Mouse (Mus musculus): Measurements from ENCODE around the gene Slc35f4. TPM values are rescaled to one million over a fixed set of nuclear protein-coding genes. Genes with fewer than 3 reads are reported as not detected.

Gene Slc35f4
- polyA plus RNA-seq, 1 experiment, result not detected

DNA sequence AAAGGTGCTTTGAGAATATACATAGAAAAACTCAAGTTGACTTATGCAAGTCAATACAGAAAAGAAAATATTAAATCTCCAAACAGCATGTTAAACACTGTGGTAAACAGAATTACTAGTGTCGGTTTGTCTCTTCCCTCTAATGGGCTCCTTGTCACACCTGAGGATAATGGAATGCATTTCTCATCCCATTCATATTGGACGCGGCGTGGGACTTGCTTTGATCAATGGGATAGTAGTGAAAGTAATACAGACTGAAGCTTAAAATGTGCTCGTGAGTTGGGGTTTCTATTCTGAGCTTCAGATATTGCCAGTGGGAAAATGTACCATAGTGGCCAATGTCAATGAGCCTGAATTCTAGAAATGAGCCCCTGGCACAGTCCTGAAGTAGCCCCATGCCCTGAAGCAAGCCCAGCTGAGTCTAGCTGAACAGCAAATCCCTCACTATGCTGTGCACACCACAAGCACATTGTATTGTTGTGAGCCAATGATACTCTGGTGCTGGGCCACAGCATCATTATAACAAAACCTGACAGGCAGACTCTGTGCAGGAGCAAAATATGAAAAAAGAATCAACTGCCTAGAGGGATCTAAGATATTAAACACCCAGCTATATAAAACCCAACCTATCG is 71.4 kb downstream of the Slc35f4 start:
- Histone ChIP-seq H3K36me3 (ENCODE audit: control insufficient read depth, insufficient read depth, low read length) (no peaks in the 10 kb centered on the region), H3K4me1 (ENCODE audit: control insufficient read depth, insufficient read depth, insufficient read length) (no peaks in the 10 kb centered on the region), H3K4me3 (ENCODE audit: extremely low read depth, insufficient read depth, insufficient read length) (no peak overlapping the region), H3K27ac (ENCODE audit: insufficient read depth, low read length) (no peak overlapping the region), H3K27me3 (ENCODE audit: control insufficient read depth, insufficient read depth, low read length) (no peaks in the 10 kb centered on the region)
- TF ChIP-seq CTCF (IDR thresholded peaks at IDR 0.05; ENCODE audit: extremely low read depth, insufficient read depth, insufficient read length, insufficient replicate concordance) (no peak), POLR2A (IDR thresholded peaks at IDR 0.05; ENCODE audit: low read depth, low read length) (no peak)
- 89% methylated on average over 6 of the region's 6 CpGs for WGBS
- no peak for DNase-seq (ENCODE audit: low read depth in 1 of 2, low spot score in 2 of 2)

DNA sequence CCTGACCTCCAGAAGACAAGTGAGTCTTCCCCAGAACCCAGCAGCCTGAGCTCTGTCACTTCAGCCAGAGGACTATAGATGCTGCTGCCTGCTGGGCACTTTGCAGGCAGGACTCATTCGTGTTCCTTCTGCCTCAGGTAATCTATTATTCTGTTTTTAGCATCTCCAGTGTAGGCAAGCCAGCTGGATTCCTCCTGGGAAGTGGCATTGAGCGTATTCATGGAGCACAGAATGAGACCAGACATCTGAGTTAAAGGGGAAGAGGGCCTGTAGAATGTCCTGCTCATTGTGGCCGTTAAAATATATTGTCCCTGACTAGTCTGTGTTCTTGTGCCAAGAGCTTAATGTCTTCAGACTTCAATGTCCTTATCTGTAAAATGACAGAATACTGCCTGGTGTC is 72.1 kb downstream of the Slc35f4 start:
- Histone ChIP-seq H3K27ac (ENCODE audit: insufficient read depth, low read length) (no peak overlapping the region), H3K27me3 (ENCODE audit: control insufficient read depth, insufficient read depth, low read length) (no peaks in the 10 kb centered on the region), H3K4me3 (ENCODE audit: extremely low read depth, insufficient read depth, insufficient read length) (no peak overlapping the region), H3K36me3 (ENCODE audit: control insufficient read depth, insufficient read depth, low read length) (no peaks in the 10 kb centered on the region), H3K4me1 (ENCODE audit: control insufficient read depth, insufficient read depth, insufficient read length) (no peaks in the 10 kb centered on the region)
- WGBS, result 66% methylated on average over 3 of the region's 3 CpGs
- DNase-seq (ENCODE audit: low read depth in 1 of 2, low spot score in 2 of 2), result no peak
- TF ChIP-seq CTCF (IDR thresholded peaks at IDR 0.05; ENCODE audit: extremely low read depth, insufficient read depth, insufficient read length, insufficient replicate concordance) (no peak), POLR2A (IDR thresholded peaks at IDR 0.05; ENCODE audit: low read depth, low read length) (no peak)

DNA sequence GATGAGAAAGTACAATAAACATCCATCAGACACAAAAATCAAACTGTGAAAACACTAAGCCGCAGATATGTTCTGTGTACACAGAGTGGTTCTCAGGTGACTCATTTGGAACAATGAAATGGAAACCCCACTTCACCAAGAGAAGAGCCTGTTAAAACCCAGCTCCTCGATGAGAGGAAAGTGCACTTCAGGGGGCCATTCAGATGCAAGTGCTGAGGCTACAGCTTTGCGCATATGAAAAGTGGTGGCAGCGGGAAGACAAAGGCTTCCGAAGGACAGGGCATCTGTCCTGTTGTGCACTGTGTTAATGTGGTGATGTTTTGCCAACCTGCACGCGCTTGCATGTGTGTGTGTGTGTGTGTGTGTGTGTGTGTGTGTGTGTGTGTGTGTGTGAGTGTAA is 78.2 kb downstream of the Slc35f4 start:
- Histone ChIP-seq H3K36me3 (ENCODE audit: control insufficient read depth, insufficient read depth, low read length) (no peaks in the 10 kb centered on the region), H3K4me1 (ENCODE audit: control insufficient read depth, insufficient read depth, insufficient read length) (no peaks in the 10 kb centered on the region), H3K27ac (ENCODE audit: insufficient read depth, low read length) (no peak overlapping the region), H3K4me3 (ENCODE audit: extremely low read depth, insufficient read depth, insufficient read length) (no peak overlapping the region), H3K27me3 (ENCODE audit: control insufficient read depth, insufficient read depth, low read length) (no peaks in the 10 kb centered on the region)
- DNase-seq (ENCODE audit: low read depth in 1 of 2, low spot score in 2 of 2), result no peak
- 66% methylated on average over 7 of the region's 7 CpGs for WGBS
- TF ChIP-seq POLR2A (IDR thresholded peaks at IDR 0.05; ENCODE audit: low read depth, low read length) (no peak), CTCF (IDR thresholded peaks at IDR 0.05; ENCODE audit: extremely low read depth, insufficient read depth, insufficient read length, insufficient replicate concordance) (no peak)

DNA sequence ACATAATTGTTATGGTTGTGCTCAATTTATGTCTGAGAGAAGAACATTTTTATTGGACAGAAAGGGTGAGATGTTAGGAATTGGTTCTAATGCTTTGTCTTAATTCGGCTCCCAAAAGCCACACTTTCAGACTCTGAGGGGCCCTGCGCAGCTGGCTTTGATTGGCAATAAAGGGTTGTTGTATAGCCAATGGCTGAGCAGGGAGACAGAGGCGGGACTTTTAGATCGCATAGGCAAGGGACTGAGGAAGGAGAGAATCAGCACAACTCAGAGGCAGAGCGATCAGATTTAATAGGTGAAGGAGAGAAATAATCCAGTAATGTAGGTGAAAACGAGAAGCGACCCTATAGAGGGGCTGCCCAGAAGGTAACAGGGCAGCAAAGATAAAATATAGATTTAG is 79.4 kb downstream of the Slc35f4 start:
- no peak for TF ChIP-seq CTCF (IDR thresholded peaks at IDR 0.05; ENCODE audit: extremely low read depth, insufficient read depth, insufficient read length, insufficient replicate concordance)
- no peak for TF ChIP-seq POLR2A (IDR thresholded peaks at IDR 0.05; ENCODE audit: low read depth, low read length)
- Histone ChIP-seq H3K4me1 (ENCODE audit: control insufficient read depth, insufficient read depth, insufficient read length) (no peaks in the 10 kb centered on the region), H3K36me3 (ENCODE audit: control insufficient read depth, insufficient read depth, low read length) (no peaks in the 10 kb centered on the region), H3K4me3 (ENCODE audit: extremely low read depth, insufficient read depth, insufficient read length) (no peak overlapping the region), H3K27ac (ENCODE audit: insufficient read depth, low read length) (no peak overlapping the region), H3K27me3 (ENCODE audit: control insufficient read depth, insufficient read depth, low read length) (no peaks in the 10 kb centered on the region)
- no peak for DNase-seq (ENCODE audit: low read depth in 1 of 2, low spot score in 2 of 2)
- 66% methylated on average over 7 of the region's 7 CpGs for WGBS

DNA sequence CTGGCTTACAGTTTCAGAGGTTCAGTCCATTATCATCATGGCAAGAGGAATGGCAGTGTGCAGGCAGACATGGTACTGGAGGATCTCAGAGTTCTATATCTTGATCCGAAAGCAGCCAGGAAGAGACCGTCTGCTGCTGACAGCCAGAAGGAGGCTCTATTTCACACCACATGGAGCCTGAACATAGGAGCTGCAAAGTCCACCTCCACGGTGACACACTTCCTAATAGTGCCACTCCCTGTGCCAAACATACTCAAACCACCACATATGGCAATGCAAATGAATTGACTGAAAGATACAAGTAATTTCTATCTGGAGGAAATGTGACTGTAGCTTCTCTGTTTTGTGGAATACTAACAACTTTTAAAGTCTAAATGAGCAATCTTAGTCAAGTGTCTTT is 89.0 kb downstream of the Slc35f4 start:
- WGBS, result 87% methylated on average over 3 of the region's 3 CpGs
- DNase-seq (ENCODE audit: low read depth in 1 of 2, low spot score in 2 of 2), result no peak
- no peaks in the 10 kb centered on the region for H3K27me3 ChIP-seq (ENCODE audit: control insufficient read depth, insufficient read depth, low read length)
- no peaks in the 10 kb centered on the region for H3K36me3 ChIP-seq (ENCODE audit: control insufficient read depth, insufficient read depth, low read length)
- no peak overlapping the region for H3K4me3 ChIP-seq (ENCODE audit: extremely low read depth, insufficient read depth, insufficient read length)
- TF ChIP-seq CTCF (IDR thresholded peaks at IDR 0.05; ENCODE audit: extremely low read depth, insufficient read depth, insufficient read length, insufficient replicate concordance), result no peak
- no peak overlapping the region for H3K27ac ChIP-seq (ENCODE audit: insufficient read depth, low read length)
- no peaks in the 10 kb centered on the region for H3K4me1 ChIP-seq (ENCODE audit: control insufficient read depth, insufficient read depth, insufficient read length)

DNA sequence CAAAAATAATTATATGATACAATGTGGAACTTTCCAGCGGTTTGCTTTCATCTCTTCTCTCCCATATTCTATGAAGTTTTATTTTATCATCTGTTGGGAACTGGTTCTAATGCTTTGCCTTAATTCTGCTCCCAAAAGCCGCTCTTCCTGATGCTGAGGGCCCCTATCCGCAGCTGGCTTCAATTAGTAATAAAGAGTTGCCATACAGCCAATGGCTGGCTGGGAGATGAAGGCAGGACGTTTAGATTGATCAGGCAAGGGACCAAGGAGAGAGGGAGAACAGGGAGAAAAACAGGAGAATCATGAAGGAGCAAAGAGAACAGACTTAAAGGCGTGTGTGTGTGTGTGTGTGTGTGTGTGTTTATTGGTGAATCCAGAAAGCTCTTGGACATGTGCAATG is 94.0 kb downstream of the Slc35f4 start:
- Histone ChIP-seq H3K27ac (ENCODE audit: insufficient read depth, low read length) (no peak overlapping the region), H3K27me3 (ENCODE audit: control insufficient read depth, insufficient read depth, low read length) (no peaks in the 10 kb centered on the region), H3K4me1 (ENCODE audit: control insufficient read depth, insufficient read depth, insufficient read length) (no peaks in the 10 kb centered on the region), H3K36me3 (ENCODE audit: control insufficient read depth, insufficient read depth, low read length) (no peaks in the 10 kb centered on the region), H3K4me3 (ENCODE audit: extremely low read depth, insufficient read depth, insufficient read length) (no peak overlapping the region; the same call in 1 of the 2 replicates)
- no peak for TF ChIP-seq POLR2A (IDR thresholded peaks at IDR 0.05; ENCODE audit: low read depth, low read length)
- no peak for TF ChIP-seq CTCF (IDR thresholded peaks at IDR 0.05; ENCODE audit: extremely low read depth, insufficient read depth, insufficient read length, insufficient replicate concordance)
- no peak for DNase-seq (ENCODE audit: low read depth in 1 of 2, low spot score in 2 of 2)
- 87% methylated on average over 5 of the region's 5 CpGs for WGBS

DNA sequence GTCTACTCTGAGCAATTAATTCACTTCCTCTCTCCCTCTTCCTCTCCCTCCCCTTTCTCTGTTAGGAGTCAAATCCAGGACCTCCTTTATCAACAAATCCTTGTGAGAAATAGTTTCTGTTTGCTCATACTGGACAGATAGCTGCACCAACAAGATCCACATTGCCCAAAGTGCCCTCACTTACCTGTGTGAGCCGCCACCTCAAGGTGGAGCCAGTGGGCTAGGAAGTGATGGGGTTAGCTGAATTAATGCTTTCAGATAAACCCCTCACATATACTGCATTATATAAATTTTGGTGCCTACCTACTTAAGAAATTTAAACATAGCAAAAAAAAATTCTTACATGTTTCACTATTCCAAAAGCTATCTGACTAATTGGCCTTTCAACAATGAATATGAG is 133.4 kb downstream of the Slc35f4 start:
- Histone ChIP-seq H3K4me1 (ENCODE audit: control insufficient read depth, insufficient read depth, insufficient read length) (no peaks in the 10 kb centered on the region), H3K27me3 (ENCODE audit: control insufficient read depth, insufficient read depth, low read length) (no peaks in the 10 kb centered on the region), H3K36me3 (ENCODE audit: control insufficient read depth, insufficient read depth, low read length) (no peaks in the 10 kb centered on the region), H3K4me3 (ENCODE audit: extremely low read depth, insufficient read depth, insufficient read length) (no peak overlapping the region), H3K27ac (ENCODE audit: insufficient read depth, low read length) (no peak overlapping the region)
- DNase-seq (ENCODE audit: low read depth in 1 of 2, low spot score in 2 of 2), result no peak
- WGBS, result 59% methylated on average over 1 of the region's 1 CpGs
- TF ChIP-seq CTCF (IDR thresholded peaks at IDR 0.05; ENCODE audit: extremely low read depth, insufficient read depth, insufficient read length, insufficient replicate concordance), result no peak
- no peak for TF ChIP-seq POLR2A (IDR thresholded peaks at IDR 0.05; ENCODE audit: low read depth, low read length)

Measured in spleen, adult 2 months (tissue).